Mouse (Mus musculus): ENCODE data around the gene Erc1.

Gene Erc1

DNA sequence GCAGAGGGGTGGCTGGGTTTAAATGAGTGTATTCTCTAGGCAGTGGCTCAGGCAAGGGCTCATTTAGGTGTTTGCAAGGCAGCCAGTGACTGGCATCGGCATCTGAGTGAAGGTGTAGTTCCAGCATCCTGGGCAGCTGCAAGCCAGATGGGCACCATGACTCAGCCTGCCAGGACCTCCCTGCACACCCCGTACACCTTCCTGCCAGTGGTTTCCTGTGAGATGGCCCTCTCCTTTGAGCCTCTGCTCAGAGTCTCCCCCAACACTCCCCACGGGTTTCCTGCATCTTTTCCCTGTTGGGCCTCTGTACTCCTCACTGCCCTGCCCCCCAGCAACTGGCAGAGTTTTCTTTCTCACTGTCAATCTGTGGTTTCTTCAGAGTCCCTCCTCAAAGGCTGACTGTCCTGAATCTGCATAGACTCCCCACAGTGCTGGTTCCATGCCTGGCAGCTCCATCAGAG is 326.0 kb downstream of the Erc1 start:
- CTCF ChIA-PET = no interaction called here

DNA sequence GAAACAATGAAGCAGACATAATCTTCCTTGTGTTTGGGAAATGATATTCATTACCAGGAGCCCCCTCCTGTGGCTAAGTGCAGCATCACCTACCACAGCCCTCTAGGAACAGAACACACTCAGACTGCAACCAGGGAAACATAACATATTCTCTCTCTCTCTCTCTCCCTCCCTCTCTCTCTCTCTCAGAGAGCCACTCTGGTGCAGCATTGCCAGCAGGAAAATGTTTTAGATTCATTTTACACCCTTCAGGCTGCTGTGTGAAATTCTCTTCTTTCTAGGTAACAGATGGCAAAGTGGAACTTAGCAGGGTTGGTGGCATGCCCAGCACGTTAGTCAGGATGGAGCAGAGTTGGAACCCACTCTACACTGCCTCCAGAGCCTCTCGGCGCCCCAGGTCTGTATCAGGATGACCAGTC is 326.5 kb downstream of the Erc1 start:
- CTCF ChIA-PET = no interaction called here

Measured in spleen, embryonic (tissue).